Mouse (Mus musculus) hindbrain, postnatal 0 days (tissue): ENCODE measurements around the gene Zfp597. TPM values are rescaled to one million over a fixed set of nuclear protein-coding genes. Genes with fewer than 3 reads are reported as not detected.
A peak's percentile ranks its signal among the peaks of the same experiment; 100 is the strongest.

Experiments
- ATAC-seq: fragments of 200-750 bp; cut with Nextera tagmentation; 2 replicates; pipeline ENCODE4 v1.8.0; 2017; ENCODE audit warnings: mild to moderate bottlenecking, moderate TSS enrichment, moderate library complexity
- DNase-seq: peaks from one replicate; pipeline ENCODE4 v3.0.0-alpha.2; 2015; ENCODE audit warnings: low spot score
- H3K27ac ChIP-seq: fragments of 300-500 bp; sonication (generic); 2 replicates; pipeline ENCODE4 v1.5.1; 2014; ENCODE audit warnings: mild to moderate bottlenecking
- H3K27me3 ChIP-seq: fragments of 300-500 bp; sonication (generic); 2 replicates; pipeline ENCODE4 v1.6.1; 2014; ENCODE audit warnings: low read length, mixed read lengths; ENCODE audit not compliant: insufficient read depth
- H3K36me3 ChIP-seq: fragments of 300-500 bp; sonication (generic); 2 replicates; pipeline ENCODE4 v1.6.1; 2014; ENCODE audit warnings: low read length, mixed read lengths; ENCODE audit not compliant: insufficient read depth
- H3K4me1 ChIP-seq: fragments of 300-500 bp; sonication (generic); 2 replicates; pipeline ENCODE4 v1.6.1; 2014; ENCODE audit warnings: antibody characterized with exemption, low read length, mixed read lengths; ENCODE audit not compliant: insufficient read depth
- H3K4me2 ChIP-seq: fragments of 300-500 bp; sonication (generic); 2 replicates; pipeline ENCODE4 v1.6.1; 2014; ENCODE audit warnings: low read depth, mild to moderate bottlenecking, low read length, moderate library complexity, mixed read lengths
- H3K4me3 ChIP-seq: fragments of 300-500 bp; sonication (generic); 2 replicates; pipeline ENCODE4 v1.5.1; 2014; ENCODE audit warnings: low read length
- H3K9ac ChIP-seq: fragments of 300-500 bp; sonication (generic); replicated peaks from 2 replicates; pipeline ENCODE4 v1.6.1; 2014; ENCODE audit warnings: mild to moderate bottlenecking, low read length, moderate library complexity, mixed read lengths
- H3K9me3 ChIP-seq: fragments of 300-500 bp; sonication (generic); 2 replicates; pipeline ENCODE4 v1.6.1; 2016; ENCODE audit warnings: low read length, mixed read lengths
- CTCF ChIP-seq: IDR thresholded peaks from 2 replicates; pipeline ENCODE4 v1.5.1; 2016; ENCODE audit warnings: antibody characterized with exemption, control low read depth, low read depth
- WGBS: fragments of 180-500 bp; shearing (Covaris S2); extraction: QIAGEN DNeasy Blood & Tissue Kit; methylation state at CpG from one replicate; pipeline ENCODE4 v1.1.7; 2014; 5-methylcytosine and 5-hydroxymethylcytosine counted together
- polyA plus RNA-seq: library from polyadenylated mRNA; unstranded; fragments of >200 nt; fragmentation: Nextera tagmentation; extraction: Ambion mirVana; gene quantifications from 2 replicates; pipeline ENCODE4 v1.2.1, GENCODE M21; 2015
- total RNA-seq: library from RNA; depleted of rRNA; stranded (reverse); fragments of >200 nt; gene quantifications from 2 replicates; pipeline ENCODE4 v1.2.3, GENCODE M21; 2014

The Zfp597 gene
- total and polyA plus RNA-seq, 2 experiments from 2014 or later: 11.9 to 21.4 TPM

GRCm38 (mm10) chr16:3920756-3921155, 36.4 kb upstream of the Zfp597 start:
- no peak overlapping the region for H3K9ac ChIP-seq
- no peak for ATAC-seq
- DNase-seq: no peak
- WGBS: 91% methylated on average over 2 of the region's 2 CpGs
- TF ChIP-seq CTCF: no peak
- no peak overlapping the region for H3K4me3 ChIP-seq
- H3K4me2 ChIP-seq: no peak overlapping the region
- no peak overlapping the region for H3K27ac ChIP-seq
- H3K36me3 ChIP-seq: peaks cover 34% of the 10 kb centered on the region
- no peaks in the 10 kb centered on the region for H3K27me3 ChIP-seq
- no peaks in the 10 kb centered on the region for H3K9me3 ChIP-seq
- H3K4me1 ChIP-seq: no peaks in the 10 kb centered on the region

DNA sequence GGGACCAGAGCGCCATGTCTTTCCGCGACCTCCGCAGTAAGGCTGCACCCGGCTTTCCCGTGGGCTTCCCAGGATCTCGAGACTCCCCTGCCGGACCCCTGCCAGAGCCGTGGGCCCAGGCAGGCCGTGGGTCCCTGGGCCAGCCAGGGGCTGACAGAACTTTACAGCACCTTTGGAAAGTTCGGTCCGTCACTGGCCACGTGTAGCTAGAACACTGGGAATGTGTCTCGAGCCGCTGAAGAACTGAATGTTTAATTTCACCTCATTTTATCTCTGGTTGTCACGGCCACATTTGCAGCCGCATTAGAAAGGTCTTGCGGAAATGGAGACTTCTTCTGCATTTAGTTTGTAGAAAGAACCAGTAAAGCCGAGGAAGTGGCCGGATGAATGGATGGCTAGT, 24.8 kb upstream of the Zfp597 start:
- peak overlapping the region; percentile 67 for H3K9ac ChIP-seq
- H3K27ac ChIP-seq: peak overlapping the region; percentile 82
- no peak for TF ChIP-seq CTCF
- H3K36me3 ChIP-seq: peaks cover 24% of the 10 kb centered on the region
- no peaks in the 10 kb centered on the region for H3K27me3 ChIP-seq
- H3K4me1 ChIP-seq: peaks cover 5% of the 10 kb centered on the region
- no peaks in the 10 kb centered on the region for H3K9me3 ChIP-seq
- peak overlapping the region; percentile 74 for H3K4me2 ChIP-seq
- DNase-seq: no peak
- WGBS: 5% methylated on average over 20 of the region's 20 CpGs
- peak; percentile 38 for ATAC-seq
- H3K4me3 ChIP-seq: peak overlapping the region; percentile 66

DNA sequence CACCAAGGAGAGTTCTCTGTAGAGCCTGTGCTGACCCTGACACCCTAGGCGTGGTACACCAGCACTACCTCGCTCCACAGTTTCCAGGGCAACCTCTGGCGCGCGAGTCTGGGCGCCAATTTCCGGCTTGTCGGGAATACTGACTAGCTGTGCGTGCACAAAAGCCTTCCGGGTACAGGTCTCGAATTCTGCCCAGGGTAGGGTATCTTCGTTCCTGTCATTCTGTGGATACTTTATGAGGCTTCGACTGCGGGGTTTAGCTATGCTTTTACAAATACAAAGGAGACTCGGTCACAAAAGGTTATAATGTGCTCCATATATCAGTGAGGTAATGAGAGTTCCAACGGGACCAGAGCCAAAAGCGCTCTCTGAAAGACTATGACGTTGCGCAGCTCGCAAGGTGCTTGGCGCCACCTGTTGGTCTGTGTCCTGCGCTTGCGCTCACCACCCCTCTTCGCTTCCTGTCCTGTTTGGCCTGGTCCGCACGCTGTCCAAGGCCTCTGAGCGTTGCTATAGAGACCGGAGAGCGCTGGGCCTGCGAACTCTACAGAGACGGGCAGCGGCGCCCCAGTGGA, 24.3 kb upstream of the Zfp597 start, which contains the start of the genes 1700037C18Rik and Cluap1:
Gene 1700037C18Rik (minus strand): TSS at position 153 of the 575 bp plus-strand sequence.
Gene Cluap1 (plus strand): TSS at position 265 of the 575 bp plus-strand sequence.
- H3K9ac ChIP-seq: peak within 1 kb of the TSS; percentile 67
- under 1% methylated on average over 33 of the region's 33 CpGs for WGBS
- H3K27me3 ChIP-seq: no peaks in the 10 kb centered on the region
- no peaks in the 10 kb centered on the region for H3K9me3 ChIP-seq
- peak within 1 kb of the TSS; percentile 74 for H3K4me2 ChIP-seq
- H3K27ac ChIP-seq: peak within 1 kb of the TSS; percentile 82
- DNase-seq: peak; percentile 97
- TF ChIP-seq CTCF: peak; percentile 89
- ATAC-seq: peak; percentile 97
- H3K4me1 ChIP-seq: peaks cover 5% of the 10 kb centered on the region
- H3K36me3 ChIP-seq: peaks cover 25% of the 10 kb centered on the region
- H3K4me3 ChIP-seq: peak within 1 kb of the TSS; percentile 66

GRCm38 (mm10) chr16:3907471-3907870, 23.1 kb upstream of the Zfp597 start:
- no peak overlapping the region for H3K9ac ChIP-seq
- no peak overlapping the region for H3K27ac ChIP-seq
- H3K36me3 ChIP-seq: peaks cover 21% of the 10 kb centered on the region
- H3K4me2 ChIP-seq: no peak overlapping the region
- no peak for DNase-seq
- no peak overlapping the region for H3K4me3 ChIP-seq
- no peak for TF ChIP-seq CTCF
- H3K27me3 ChIP-seq: no peaks in the 10 kb centered on the region
- H3K9me3 ChIP-seq: no peaks in the 10 kb centered on the region
- peaks cover 5% of the 10 kb centered on the region for H3K4me1 ChIP-seq
- ATAC-seq: no peak
- 76% methylated on average over 2 of the region's 2 CpGs for WGBS

GRCm38 (mm10) chr16:3896553-3896952, 12.2 kb upstream of the Zfp597 start:
- WGBS: 86% methylated on average over 1 of the region's 1 CpGs
- no peak for ATAC-seq
- peaks cover 45% of the 10 kb centered on the region for H3K36me3 ChIP-seq

DNA sequence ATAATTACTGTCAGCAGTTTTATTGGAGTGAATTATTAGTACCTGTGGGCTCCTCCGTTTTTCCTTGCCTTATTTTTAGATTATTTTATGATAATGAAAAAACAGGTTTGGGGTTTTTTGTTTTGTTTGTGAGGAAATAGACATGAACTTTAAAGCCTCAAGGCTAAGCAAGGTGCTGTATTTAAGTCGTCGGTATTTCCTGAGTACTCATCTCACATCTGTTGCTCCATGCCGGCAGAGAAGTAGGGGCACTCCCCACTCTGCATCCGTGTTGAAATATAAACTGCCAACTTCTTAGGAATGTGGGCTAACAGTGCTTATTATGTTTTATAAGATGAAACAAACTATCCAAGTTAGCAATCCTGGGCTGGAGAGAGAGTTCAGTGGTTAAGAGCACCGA, 11.7 kb upstream of the Zfp597 start:
- no peak overlapping the region for H3K4me3 ChIP-seq
- DNase-seq (no peak), ATAC-seq (no peak)
- WGBS: 87% methylated on average over 6 of the region's 6 CpGs
- H3K4me1 ChIP-seq: no peaks in the 10 kb centered on the region
- H3K4me2 ChIP-seq: no peak overlapping the region
- H3K9ac ChIP-seq: no peak overlapping the region
- H3K9me3 ChIP-seq: no peaks in the 10 kb centered on the region
- no peak for TF ChIP-seq CTCF
- H3K27me3 ChIP-seq: no peaks in the 10 kb centered on the region
- H3K36me3 ChIP-seq: peaks cover 43% of the 10 kb centered on the region
- H3K27ac ChIP-seq: no peak overlapping the region

More at GRCm38 (mm10) chr16:3896553-3896952, 12.2 kb upstream of the Zfp597 start:
- Histone ChIP-seq H3K9me3 (no peaks in the 10 kb centered on the region), H3K4me1 (no peaks in the 10 kb centered on the region), H3K27me3 (no peaks in the 10 kb centered on the region), H3K4me2 (no peak overlapping the region), H3K9ac (no peak overlapping the region), H3K4me3 (no peak overlapping the region), H3K27ac (no peak overlapping the region)
- no peak for DNase-seq
- TF ChIP-seq CTCF: no peak

- no peak for DNase-seq
- WGBS: 86% methylated on average over 9 of the region's 9 CpGs
- Histone ChIP-seq H3K27me3 (no peaks in the 10 kb centered on the region), H3K27ac (peak overlapping the region; percentile 52; the same call in 1 of the 2 replicates), H3K9me3 (no peaks in the 10 kb centered on the region), H3K4me3 (no peak overlapping the region), H3K4me2 (no peak overlapping the region), H3K9ac (no peak overlapping the region), H3K36me3 (peaks cover 35% of the 10 kb centered on the region), H3K4me1 (no peaks in the 10 kb centered on the region)
- no peak for TF ChIP-seq CTCF
- no peak for ATAC-seq
Measured at GRCm38 (mm10) chr16:3895173-3895792, 10.9 kb upstream of the Zfp597 start.
